Mouse (Mus musculus) neural tube, embryonic 15.5 days (tissue): ENCODE results near the gene C130032M10Rik. TPM values are rescaled to one million over a fixed set of nuclear protein-coding genes. Genes with fewer than 3 reads are reported as not detected.

ENCODE experiments used
- ATAC-seq: fragments of 200-750 bp; cut with Nextera tagmentation; 2 replicates; pipeline ENCODE4 v1.8.0; 2017; ENCODE audit warnings: mild to moderate bottlenecking, moderate TSS enrichment, moderate library complexity; ENCODE audit not compliant: low FRiP score
- H3K27ac ChIP-seq: fragments of 300-500 bp; sonication (generic); replicated peaks from 2 replicates; pipeline ENCODE4 v1.5.1; 2015; ENCODE audit warnings: mild to moderate bottlenecking, inconsistent platforms
- H3K27me3 ChIP-seq: fragments of 300-500 bp; sonication (generic); replicated peaks from 2 replicates; pipeline ENCODE4 v1.6.1; 2015; ENCODE audit warnings: inconsistent platforms
- H3K36me3 ChIP-seq: fragments of 300-500 bp; sonication (generic); 2 replicates; pipeline ENCODE4 v1.6.1; 2015; ENCODE audit warnings: inconsistent platforms
- H3K4me1 ChIP-seq: fragments of 300-500 bp; sonication (generic); 2 replicates; pipeline ENCODE4 v1.6.1; 2015; ENCODE audit warnings: inconsistent platforms
- H3K4me2 ChIP-seq: fragments of 300-500 bp; sonication (generic); 2 replicates; pipeline ENCODE4 v1.6.1; 2015; ENCODE audit warnings: inconsistent platforms, mild to moderate bottlenecking, moderate library complexity
- H3K4me3 ChIP-seq: fragments of 300-500 bp; sonication (generic); replicated peaks from 2 replicates; pipeline ENCODE4 v1.5.1; 2015; ENCODE audit warnings: mild to moderate bottlenecking, inconsistent platforms
- H3K9ac ChIP-seq: fragments of 300-500 bp; sonication (generic); replicated peaks from 2 replicates; pipeline ENCODE4 v1.6.1; 2015; ENCODE audit warnings: mild to moderate bottlenecking, inconsistent platforms
- H3K9me3 ChIP-seq: fragments of 300-500 bp; sonication (generic); replicated peaks from 2 replicates; pipeline ENCODE4 v1.6.1; 2016; ENCODE audit warnings: inconsistent platforms
- WGBS: fragments of 180-500 bp; shearing (Covaris S2); methylation state at CpG from one replicate; pipeline ENCODE4 v1.1.7; 2015; ENCODE audit warnings: mixed read lengths; 5-methylcytosine and 5-hydroxymethylcytosine counted together
- polyA plus RNA-seq: library from polyadenylated mRNA; unstranded; fragments of >200 nt; fragmentation: Nextera tagmentation; extraction: Ambion mirVana; gene quantifications from 2 replicates; pipeline ENCODE4 v1.2.1, GENCODE M21; 2015

The C130032M10Rik gene
- polyA plus RNA-seq, 1 experiment from 2014 or later, result not detected

- 0 out of 2 replicates have a peak, but pooled peaks cover 8% of the 10 kb centered on the region for H3K27me3 ChIP-seq
- H3K4me3 ChIP-seq, result no peak overlapping the region
- H3K9ac ChIP-seq, result no peak overlapping the region
- WGBS, result 29% methylated on average over 15 of the region's 15 CpGs
- no peaks in the 10 kb centered on the region for H3K9me3 ChIP-seq
- no peak overlapping the region for H3K27ac ChIP-seq
- no peaks in the 10 kb centered on the region for H3K36me3 ChIP-seq
- no peak overlapping the region; the same call in 1 of the 2 replicates for H3K4me2 ChIP-seq
- ATAC-seq, result no peak
- peaks cover 3% of the 10 kb centered on the region for H3K4me1 ChIP-seq
Measured at GRCm38 (mm10) chr9:114499783-114500515, 15.5 kb upstream of the C130032M10Rik start.

GRCm38 (mm10) chr9:114501111-114501510 is 14.4 kb upstream of the C130032M10Rik start:
- H3K9ac ChIP-seq, result no peak overlapping the region
- no peaks in the 10 kb centered on the region for H3K36me3 ChIP-seq
- H3K4me3 ChIP-seq, result no peak overlapping the region
- peaks cover 3% of the 10 kb centered on the region for H3K4me1 ChIP-seq
- no peaks in the 10 kb centered on the region for H3K9me3 ChIP-seq
- no peak for ATAC-seq
- 92% methylated on average over 7 of the region's 7 CpGs for WGBS
- no peak overlapping the region for H3K27ac ChIP-seq
- no peak overlapping the region for H3K4me2 ChIP-seq
- 0 out of 2 replicates have a peak, but pooled peaks cover 8% of the 10 kb centered on the region for H3K27me3 ChIP-seq

GRCm38 (mm10) chr9:114501913-114502312 is 13.6 kb upstream of the C130032M10Rik start:
- H3K9me3 ChIP-seq, result no peaks in the 10 kb centered on the region
- no peaks in the 10 kb centered on the region for H3K36me3 ChIP-seq
- H3K4me3 ChIP-seq, result no peak overlapping the region
- no peak overlapping the region for H3K9ac ChIP-seq
- no peak overlapping the region for H3K27ac ChIP-seq
- peaks cover 3% of the 10 kb centered on the region for H3K4me1 ChIP-seq
- H3K27me3 ChIP-seq, result 0 out of 2 replicates have a peak, but pooled peaks cover 8% of the 10 kb centered on the region
- WGBS, result 96% methylated on average over 11 of the region's 11 CpGs
- no peak for ATAC-seq
- H3K4me2 ChIP-seq, result no peak overlapping the region

- Histone ChIP-seq H3K9me3 (no peaks in the 10 kb centered on the region), H3K9ac (no peak overlapping the region), H3K4me1 (peaks cover 3% of the 10 kb centered on the region), H3K4me3 (no peak overlapping the region), H3K27ac (no peak overlapping the region), H3K27me3 (0 out of 2 replicates have a peak, but pooled peaks cover 8% of the 10 kb centered on the region), H3K4me2 (no peak overlapping the region), H3K36me3 (no peaks in the 10 kb centered on the region)
- ATAC-seq, result no peak
- 78% methylated on average over 15 of the region's 15 CpGs for WGBS
Measured at GRCm38 (mm10) chr9:114502711-114503427, 12.6 kb upstream of the C130032M10Rik start.

GRCm38 (mm10) chr9:114504816-114505215 is 10.7 kb upstream of the C130032M10Rik start, which contains the start of gene Ccr4:
Gene Ccr4, minus strand, starts transcription at chr9:114504916.
- Histone ChIP-seq H3K9me3 (no peaks in the 10 kb centered on the region), H3K4me2 (no peak within 1 kb of the TSS), H3K27me3 (0 out of 2 replicates have a peak, but pooled peaks cover 3% of the 10 kb centered on the region), H3K27ac (no peak within 1 kb of the TSS), H3K4me3 (no peak within 1 kb of the TSS), H3K36me3 (no peaks in the 10 kb centered on the region), H3K4me1 (no peaks in the 10 kb centered on the region), H3K9ac (no peak within 1 kb of the TSS)
- no peak for ATAC-seq
- WGBS, result 89% methylated on average over 9 of the region's 9 CpGs

GRCm38 (mm10) chr9:114506564-114506963 is 8.9 kb upstream of the C130032M10Rik start:
- Histone ChIP-seq H3K27ac (no peak overlapping the region), H3K36me3 (no peaks in the 10 kb centered on the region), H3K27me3 (no peaks in the 10 kb centered on the region), H3K9me3 (0 out of 2 replicates have a peak, but pooled peaks cover 4% of the 10 kb centered on the region), H3K9ac (no peak overlapping the region), H3K4me2 (no peak overlapping the region), H3K4me1 (no peaks in the 10 kb centered on the region), H3K4me3 (no peak overlapping the region)
- 80% methylated on average over 4 of the region's 4 CpGs for WGBS
- ATAC-seq, result no peak

- H3K9ac ChIP-seq, result no peak overlapping the region
- peaks cover under 1% of the 10 kb centered on the region; the same call in 1 of the 2 replicates for H3K36me3 ChIP-seq
- no peaks in the 10 kb centered on the region for H3K27me3 ChIP-seq
- no peak overlapping the region for H3K27ac ChIP-seq
- H3K9me3 ChIP-seq, result peaks cover 7% of the 10 kb centered on the region; the same call in 1 of the 2 replicates
- no peak overlapping the region for H3K4me2 ChIP-seq
- 87% methylated on average over 9 of the region's 9 CpGs for WGBS
- no peak overlapping the region for H3K4me3 ChIP-seq
- ATAC-seq, result no peak
- no peaks in the 10 kb centered on the region for H3K4me1 ChIP-seq
Measured at GRCm38 (mm10) chr9:114507421-114507820, 8.1 kb upstream of the C130032M10Rik start.

- Histone ChIP-seq H3K27ac (no peak overlapping the region), H3K36me3 (peaks cover 17% of the 10 kb centered on the region), H3K27me3 (no peaks in the 10 kb centered on the region), H3K4me2 (no peak overlapping the region), H3K9ac (no peak overlapping the region), H3K4me1 (no peaks in the 10 kb centered on the region), H3K9me3 (peaks cover 20% of the 10 kb centered on the region), H3K4me3 (no peak overlapping the region)
- ATAC-seq, result no peak
- WGBS, result 94% methylated on average over 9 of the region's 9 CpGs
Measured at GRCm38 (mm10) chr9:114509785-114510184, 5.7 kb upstream of the C130032M10Rik start.

GRCm38 (mm10) chr9:114512831-114513230 is 2.7 kb upstream of the C130032M10Rik start:
- H3K9me3 ChIP-seq, result peaks cover 20% of the 10 kb centered on the region

GRCm38 (mm10) chr9:114517924-114518497 is 2.5 kb downstream of the C130032M10Rik start:
- H3K9ac ChIP-seq, result no peak overlapping the region
- H3K27me3 ChIP-seq, result no peaks in the 10 kb centered on the region
- H3K27ac ChIP-seq, result no peak overlapping the region
- ATAC-seq, result no peak
- peaks cover 7% of the 10 kb centered on the region for H3K9me3 ChIP-seq
- no peak overlapping the region for H3K4me2 ChIP-seq
- WGBS, result 79% methylated on average over 13 of the region's 13 CpGs
- no peak overlapping the region for H3K4me3 ChIP-seq
- no peaks in the 10 kb centered on the region for H3K4me1 ChIP-seq
- H3K36me3 ChIP-seq, result peaks cover 11% of the 10 kb centered on the region

More at GRCm38 (mm10) chr9:114512831-114513230, 2.7 kb upstream of the C130032M10Rik start:
- ATAC-seq, result no peak
- H3K4me2 ChIP-seq, result no peak overlapping the region
- peaks cover 17% of the 10 kb centered on the region for H3K36me3 ChIP-seq
- H3K27ac ChIP-seq, result no peak overlapping the region
- H3K27me3 ChIP-seq, result no peaks in the 10 kb centered on the region
- 98% methylated on average over 21 of the region's 21 CpGs for WGBS
- no peaks in the 10 kb centered on the region for H3K4me1 ChIP-seq
- no peak overlapping the region for H3K4me3 ChIP-seq
- no peak overlapping the region for H3K9ac ChIP-seq

- Histone ChIP-seq H3K27ac (no peak overlapping the region), H3K4me2 (no peak overlapping the region), H3K36me3 (peaks cover 2% of the 10 kb centered on the region), H3K9ac (no peak overlapping the region), H3K4me1 (no peaks in the 10 kb centered on the region), H3K9me3 (no peaks in the 10 kb centered on the region), H3K27me3 (no peaks in the 10 kb centered on the region), H3K4me3 (no peak overlapping the region)
- no peak for ATAC-seq
- WGBS, result 41% methylated on average over 9 of the region's 9 CpGs
Measured at GRCm38 (mm10) chr9:114518812-114519477, 3.4 kb downstream of the C130032M10Rik start.
